Mouse (Mus musculus): ENCODE results near the gene Letmd1. TPM values are rescaled to one million over a fixed set of nuclear protein-coding genes. Genes with fewer than 3 reads are reported as not detected.
"Not testable (repeated sequence)": the region's sequence is repeated elsewhere in the genome, so short reads cannot be mapped to it uniquely, and the experiment has no call there.

Gene Letmd1
- total RNA-seq (2014; rRNA removed) (18.7 and 21.1 TPM in 2 replicates), polyA plus RNA-seq (2012; rRNA removed) (38.7 and 39.9 TPM in 2 replicates)

DNA sequence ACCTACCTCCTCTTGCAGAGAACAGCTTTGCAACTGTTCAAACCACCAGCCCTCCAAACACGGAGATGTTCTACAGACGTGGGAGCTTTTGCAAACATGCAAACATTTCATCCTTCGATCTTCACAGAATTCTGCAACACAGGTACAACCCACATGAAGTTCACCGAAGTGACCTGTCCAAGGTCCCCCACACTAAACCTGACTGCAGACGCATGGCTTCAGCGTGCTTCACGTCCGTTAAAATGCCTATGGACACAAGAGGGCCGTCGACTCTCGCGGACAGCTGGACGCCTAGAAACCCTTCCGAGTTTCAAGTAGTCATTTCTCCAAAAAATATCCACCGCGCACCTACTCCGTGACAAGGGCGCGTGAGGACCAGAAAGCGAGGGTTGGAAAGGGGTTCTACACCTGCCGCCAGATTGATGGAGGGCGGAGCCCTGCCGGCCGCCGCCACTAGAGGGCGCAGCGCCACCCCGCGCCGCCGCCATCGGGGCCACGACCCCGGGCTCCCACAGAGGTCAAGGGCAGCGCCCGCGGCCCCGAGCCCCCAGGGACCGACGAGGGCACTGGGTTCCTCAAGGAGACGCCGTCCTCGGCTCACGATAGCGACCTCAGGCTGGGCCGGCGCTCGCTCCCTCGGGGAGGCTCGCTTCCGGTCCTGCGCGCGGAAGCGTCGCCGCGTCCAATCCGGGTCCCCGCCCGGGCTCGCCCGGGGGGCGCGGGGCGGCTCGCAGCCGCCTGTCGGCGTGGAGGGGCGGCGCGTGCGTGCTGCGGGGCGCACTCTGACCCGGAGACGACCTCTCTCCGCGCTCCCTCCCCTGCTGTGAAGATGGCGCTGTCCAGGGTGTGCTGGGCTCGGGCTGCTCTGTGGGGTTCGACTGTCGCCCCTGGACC lies at the start of gene Letmd1:
TSS of gene Letmd1 (plus strand) at position 729 of the 894 bp plus-strand sequence.
- peak within 1 kb of the TSS; percentile 91 for H3K9ac ChIP-seq (ENCODE audit: low read depth, low read length)
- H3K36me3 ChIP-seq (ENCODE audit: control insufficient read depth, insufficient read depth, low read length), result peaks cover 2% of the 10 kb centered on the region; the same call in 1 of the 2 replicates
- no peaks in the 10 kb centered on the region for H3K27me3 ChIP-seq (ENCODE audit: control insufficient read depth, insufficient read depth, low read length)
- peak; percentile 30; the same call in 1 of the 2 replicates for TF ChIP-seq POLR2A (IDR thresholded peaks at IDR 0.05; ENCODE audit: extremely low read depth, insufficient read depth, low read length)
- TF ChIP-seq CTCF (IDR thresholded peaks at IDR 0.05; ENCODE audit: low read depth, low read length), result peak; percentile 77
- H3K4me3 ChIP-seq (ENCODE audit: insufficient read depth, low read depth, low read length), result peak within 1 kb of the TSS; percentile 88
- peaks cover 21% of the 10 kb centered on the region for H3K4me1 ChIP-seq (ENCODE audit: control insufficient read depth, insufficient read depth, low read length)
- no peaks in the 10 kb centered on the region for H3K79me2 ChIP-seq (ENCODE audit: control insufficient read depth, insufficient read depth, low read length)
- peak within 1 kb of the TSS; percentile 90 for H3K27ac ChIP-seq (replicated peaks; ENCODE audit: insufficient read depth, low read depth, low read length)
- peak; percentile 65 for DNase-seq (ENCODE audit: extremely low read depth, low read depth, low spot score)
- 1% methylated on average over 84 of the region's 84 CpGs for WGBS

DNA sequence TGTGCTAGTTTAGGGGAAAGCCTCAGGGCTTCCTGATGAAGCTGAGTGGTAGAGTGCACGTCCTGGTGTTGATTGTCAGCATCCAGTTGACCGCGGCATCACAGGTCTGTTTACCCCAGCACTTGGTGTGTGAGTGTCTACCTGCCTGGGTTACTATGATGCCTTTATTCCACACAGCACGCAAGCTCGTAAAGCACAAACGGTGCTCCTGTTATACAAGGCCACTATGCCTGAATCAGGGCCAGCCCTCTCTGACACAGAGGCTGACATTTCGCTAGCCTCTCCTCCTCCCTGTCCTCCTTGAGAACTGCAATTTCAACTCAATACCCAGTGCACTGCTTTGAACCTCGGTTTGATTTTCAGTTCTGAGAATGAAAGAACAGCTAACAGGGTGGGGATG lies 49.5 kb upstream of the Letmd1 start:
- Histone ChIP-seq H3K79me2 (ENCODE audit: control insufficient read depth, insufficient read depth, low read length) (peaks cover 37% of the 10 kb centered on the region), H3K36me3 (ENCODE audit: control insufficient read depth, insufficient read depth, low read length) (no peaks in the 10 kb centered on the region), H3K4me1 (ENCODE audit: control insufficient read depth, insufficient read depth, low read length) (peaks cover 26% of the 10 kb centered on the region), H3K27me3 (ENCODE audit: control insufficient read depth, insufficient read depth, low read length) (no peaks in the 10 kb centered on the region), H3K27ac (replicated peaks; ENCODE audit: insufficient read depth, low read depth, low read length) (no peak overlapping the region), H3K4me3 (ENCODE audit: insufficient read depth, low read depth, low read length) (no peak overlapping the region), H3K9ac (ENCODE audit: low read depth, low read length) (no peak overlapping the region)
- WGBS, result 38% methylated on average over 8 of the region's 8 CpGs
- no peak for TF ChIP-seq CTCF (IDR thresholded peaks at IDR 0.05; ENCODE audit: low read depth, low read length)
- no peak for TF ChIP-seq POLR2A (IDR thresholded peaks at IDR 0.05; ENCODE audit: extremely low read depth, insufficient read depth, low read length)
- DNase-seq (ENCODE audit: extremely low read depth, low read depth, low spot score), result no peak

DNA sequence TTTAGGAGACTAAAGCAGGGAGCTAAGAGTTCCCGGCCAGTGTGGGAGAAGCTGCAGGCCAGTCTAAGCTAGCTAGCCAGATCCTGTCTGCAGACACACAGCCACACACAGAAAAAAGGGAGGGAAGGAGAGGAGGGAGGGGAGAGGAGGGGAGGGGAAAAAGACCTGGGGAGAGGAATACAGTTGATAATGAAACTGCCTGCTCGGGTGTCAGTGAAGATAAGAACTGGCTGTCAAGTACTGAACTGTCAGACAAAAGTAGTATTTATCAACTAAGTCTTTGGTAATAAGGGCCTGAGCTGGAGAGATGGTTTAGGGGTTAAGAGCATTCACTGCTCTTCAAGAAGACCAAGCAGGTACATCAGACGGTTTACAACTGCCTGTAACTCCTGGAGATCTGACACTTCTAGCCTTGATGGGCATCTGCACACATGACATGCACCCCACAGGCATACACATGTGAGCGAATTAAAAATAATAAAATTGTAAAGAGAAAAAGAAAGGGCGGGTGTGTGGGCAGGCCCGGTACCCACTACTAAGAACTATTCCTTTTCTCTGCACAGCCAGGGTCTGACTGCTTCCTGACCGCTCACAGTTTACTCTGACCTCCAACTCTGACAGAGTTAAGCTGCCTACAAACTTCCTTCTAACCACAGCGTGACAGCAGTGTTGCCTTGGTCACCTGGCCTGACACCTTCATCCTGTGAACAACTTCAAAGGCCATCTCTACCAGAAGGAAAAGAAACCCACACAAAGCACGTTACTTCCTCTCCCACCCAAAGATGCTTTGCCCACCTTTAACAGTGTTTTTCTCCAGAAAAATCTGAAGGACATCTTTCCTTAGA lies 48.7 kb upstream of the Letmd1 start:
- Histone ChIP-seq H3K9ac (ENCODE audit: low read depth, low read length) (no peak overlapping the region), H3K79me2 (ENCODE audit: control insufficient read depth, insufficient read depth, low read length) (peaks cover 34% of the 10 kb centered on the region), H3K27ac (replicated peaks; ENCODE audit: insufficient read depth, low read depth, low read length) (no peak overlapping the region), H3K4me3 (ENCODE audit: insufficient read depth, low read depth, low read length) (no peak overlapping the region), H3K4me1 (ENCODE audit: control insufficient read depth, insufficient read depth, low read length) (peaks cover 25% of the 10 kb centered on the region), H3K36me3 (ENCODE audit: control insufficient read depth, insufficient read depth, low read length) (no peaks in the 10 kb centered on the region), H3K27me3 (ENCODE audit: control insufficient read depth, insufficient read depth, low read length) (no peaks in the 10 kb centered on the region)
- 66% methylated on average over 9 of the region's 9 CpGs for WGBS
- no peak for DNase-seq (ENCODE audit: extremely low read depth, low read depth, low spot score)
- TF ChIP-seq POLR2A (IDR thresholded peaks at IDR 0.05; ENCODE audit: extremely low read depth, insufficient read depth, low read length), result no peak
- no peak for TF ChIP-seq CTCF (IDR thresholded peaks at IDR 0.05; ENCODE audit: low read depth, low read length)

DNA sequence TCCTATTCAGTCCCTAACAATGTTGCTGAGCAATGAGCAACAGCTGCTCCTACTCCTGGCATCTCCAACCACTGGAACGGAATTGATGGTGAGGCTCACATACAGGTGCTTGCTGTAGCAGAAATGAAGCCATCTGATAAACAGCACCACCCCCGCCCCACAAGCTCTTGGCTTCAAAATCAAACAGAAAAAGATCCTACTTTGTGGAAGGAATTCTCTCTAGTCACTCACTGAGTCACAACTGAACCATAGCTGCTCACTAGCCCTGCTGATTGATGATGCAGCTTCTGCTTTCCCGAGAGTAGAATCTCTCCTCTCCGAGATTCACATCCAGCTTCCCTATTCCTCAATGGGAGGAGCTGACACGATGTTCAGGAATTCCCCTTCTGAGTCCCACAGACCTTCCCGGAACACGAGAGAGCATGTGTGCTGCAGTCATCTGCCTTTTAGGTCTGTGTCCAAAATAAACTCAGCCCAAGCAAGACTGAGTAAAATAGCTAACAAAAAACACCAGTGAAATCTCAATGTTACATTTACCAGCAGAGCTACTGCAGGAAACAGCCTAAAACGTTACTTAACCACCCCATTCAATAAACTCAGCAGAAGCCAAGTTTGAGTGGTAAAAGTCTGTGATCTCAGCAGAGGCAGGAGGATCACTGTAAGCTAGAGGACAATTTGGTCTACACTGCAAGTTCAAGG lies 47.6 kb upstream of the Letmd1 start:
- Histone ChIP-seq H3K27ac (replicated peaks; ENCODE audit: insufficient read depth, low read depth, low read length) (peak overlapping the region; percentile 28; the same call in 1 of the 2 replicates), H3K9ac (ENCODE audit: low read depth, low read length) (peak overlapping the region; percentile 7; the same call in 1 of the 2 replicates), H3K27me3 (ENCODE audit: control insufficient read depth, insufficient read depth, low read length) (no peaks in the 10 kb centered on the region), H3K36me3 (ENCODE audit: control insufficient read depth, insufficient read depth, low read length) (no peaks in the 10 kb centered on the region), H3K4me1 (ENCODE audit: control insufficient read depth, insufficient read depth, low read length) (peaks cover 23% of the 10 kb centered on the region), H3K4me3 (ENCODE audit: insufficient read depth, low read depth, low read length) (0 out of 2 replicates have a peak overlapping the region, but pooled peaks have one; percentile 15), H3K79me2 (ENCODE audit: control insufficient read depth, insufficient read depth, low read length) (peaks cover 30% of the 10 kb centered on the region)
- TF ChIP-seq POLR2A (IDR thresholded peaks at IDR 0.05; ENCODE audit: extremely low read depth, insufficient read depth, low read length) (no peak), CTCF (IDR thresholded peaks at IDR 0.05; ENCODE audit: low read depth, low read length) (no peak)
- DNase-seq (ENCODE audit: extremely low read depth, low read depth, low spot score), result no peak
- WGBS, result 14% methylated on average over 8 of the region's 8 CpGs

DNA sequence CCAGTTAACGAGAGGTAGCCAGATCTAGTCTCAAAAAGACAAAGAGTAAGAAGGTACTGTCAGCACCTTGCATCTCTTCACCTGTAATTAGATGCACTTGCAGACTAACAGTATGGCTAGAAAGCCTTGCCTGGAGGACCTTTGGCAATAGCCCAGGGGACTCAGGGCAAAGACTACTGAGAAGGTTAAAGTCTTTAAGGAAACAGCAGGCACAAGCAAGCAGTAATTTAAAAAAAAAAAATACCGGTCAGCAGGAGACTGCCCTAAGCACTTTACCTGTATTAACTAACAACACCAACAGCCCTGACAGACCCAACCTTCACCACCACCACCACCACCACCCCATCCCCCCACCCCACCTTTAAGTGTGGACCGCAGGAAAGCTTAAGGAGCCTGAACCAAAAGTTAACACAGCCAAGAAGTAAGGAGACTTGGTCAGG lies 47.0 kb upstream of the Letmd1 start, which contains the start of gene Gm5475:
TSS of gene Gm5475 (plus strand) at position 390 of the 440 bp plus-strand sequence.
- H3K27me3 ChIP-seq (ENCODE audit: control insufficient read depth, insufficient read depth, low read length); H3K36me3 ChIP-seq (ENCODE audit: control insufficient read depth, insufficient read depth, low read length): not testable (repeated sequence)
- Histone ChIP-seq H3K9ac (ENCODE audit: low read depth, low read length) (peak within 1 kb of the TSS; percentile 90), H3K27ac (replicated peaks; ENCODE audit: insufficient read depth, low read depth, low read length) (peak within 1 kb of the TSS; percentile 60), H3K4me3 (ENCODE audit: insufficient read depth, low read depth, low read length) (peak within 1 kb of the TSS; percentile 74), H3K4me1 (ENCODE audit: control insufficient read depth, insufficient read depth, low read length) (peaks cover 20% of the 10 kb centered on the region), H3K79me2 (ENCODE audit: control insufficient read depth, insufficient read depth, low read length) (peaks cover 25% of the 10 kb centered on the region)
- DNase-seq (ENCODE audit: extremely low read depth, low read depth, low spot score), result peak; percentile 67
- 6% methylated on average over 3 of the region's 3 CpGs for WGBS

Data from liver, adult 2 months (tissue).